Mouse (Mus musculus): Measurements from ENCODE around the gene Taar5.

DNA sequence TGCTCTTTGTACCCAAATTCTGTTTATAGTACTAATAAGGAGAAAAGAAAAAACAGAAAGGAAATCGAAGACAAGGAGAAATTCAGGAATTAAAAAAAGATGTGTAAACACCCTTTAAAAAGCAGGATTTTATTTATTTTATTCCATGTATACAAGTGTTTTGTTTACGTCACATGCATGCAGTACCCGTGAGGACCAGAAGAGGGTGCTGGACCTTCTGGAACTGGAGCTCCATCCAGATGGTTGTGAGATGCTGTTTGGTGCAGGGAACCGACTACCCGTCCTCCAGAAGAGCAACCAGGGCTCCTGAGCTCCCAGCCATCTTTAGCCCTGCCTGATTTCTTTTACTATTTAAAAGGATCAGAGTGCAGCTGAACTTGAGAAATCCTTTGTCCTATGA, 28.0 kb upstream of the Taar5 start:
- peak; percentile 47; the same call in 1 of the 2 replicates for TF ChIP-seq CTCF (IDR thresholded peaks at IDR 0.05; ENCODE audit: extremely low read depth, insufficient read length, insufficient replicate concordance, low read depth, low read length)
- TF ChIP-seq POLR2A (IDR thresholded peaks at IDR 0.05; ENCODE audit: low read depth, low read length), result no peak

Data from small intestine, adult 2 months (tissue).